Mouse (Mus musculus): Measurements from ENCODE around the gene Cdiptos. TPM values are rescaled to one million over a fixed set of nuclear protein-coding genes. Genes with fewer than 3 reads are reported as not detected.

Gene Cdiptos
- polyA plus RNA-seq, 1 experiment from 2014 or later: 2.8 TPM

DNA sequence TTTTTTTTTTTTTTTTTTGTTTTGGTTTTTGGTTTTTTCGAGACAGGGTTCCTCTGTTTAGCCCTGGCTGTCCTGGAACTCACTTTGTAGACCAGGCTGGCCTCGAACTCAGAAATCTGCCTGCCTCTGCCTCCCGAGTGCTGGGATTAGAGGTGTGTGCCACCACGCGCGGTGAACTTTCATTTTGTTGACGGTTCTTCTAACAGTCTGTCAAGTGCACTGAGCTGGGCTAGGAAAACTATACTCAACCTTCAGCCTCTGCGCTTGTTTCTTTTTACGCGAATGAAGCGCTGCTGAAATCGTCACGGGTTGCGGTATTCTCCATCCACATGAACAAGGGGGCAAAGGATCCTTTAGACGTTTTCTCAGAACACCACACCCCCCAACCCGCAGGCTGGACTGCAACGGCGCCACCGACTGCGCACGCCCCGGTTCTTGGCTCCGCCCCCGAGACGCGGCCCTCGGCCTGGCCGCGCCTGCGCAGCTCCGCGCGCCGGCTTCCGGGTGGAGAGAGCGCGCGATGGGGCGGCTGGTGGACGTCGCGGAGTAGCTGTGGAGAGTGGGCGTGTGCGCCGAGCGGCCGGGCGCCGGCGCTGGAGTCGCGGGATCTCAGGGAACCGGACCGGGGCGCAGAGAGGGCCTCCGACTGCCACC is 47.4 kb downstream of the Cdiptos start, which contains the start of gene Kctd13:
Gene Kctd13 (plus strand): TSS at position 496 of the 654 bp plus-strand sequence.
- Histone ChIP-seq H3K9ac (ENCODE audit: low read depth, low read length) (peak within 1 kb of the TSS; percentile 83), H3K4me3 (replicated peaks; ENCODE audit: low read depth, low read length) (peak within 1 kb of the TSS; percentile 75), H3K9me3 (replicated peaks; ENCODE audit: low read length) (no peaks in the 10 kb centered on the region), H3K36me3 (ENCODE audit: insufficient read depth, low read length) (peaks cover 4% of the 10 kb centered on the region; the same call in 1 of the 2 replicates), H3K27me3 (ENCODE audit: insufficient read depth, low read length) (no peaks in the 10 kb centered on the region), H3K4me1 (replicated peaks; ENCODE audit: insufficient read depth, low read length) (peaks cover 5% of the 10 kb centered on the region), H3K4me2 (ENCODE audit: low read length) (peak within 1 kb of the TSS; percentile 94), H3K27ac (peak within 1 kb of the TSS; percentile 58; the same call in 1 of the 2 replicates)
- no peak for TF ChIP-seq CTCF (IDR thresholded peaks at IDR 0.05; ENCODE audit: low read depth)
- WGBS: 2% methylated on average over 56 of the region's 56 CpGs
- peak; percentile 95 for DNase-seq (ENCODE audit: low spot score)
- peak; percentile 92 for ATAC-seq (replicated peaks; ENCODE audit: low FRiP score, low read depth)

DNA sequence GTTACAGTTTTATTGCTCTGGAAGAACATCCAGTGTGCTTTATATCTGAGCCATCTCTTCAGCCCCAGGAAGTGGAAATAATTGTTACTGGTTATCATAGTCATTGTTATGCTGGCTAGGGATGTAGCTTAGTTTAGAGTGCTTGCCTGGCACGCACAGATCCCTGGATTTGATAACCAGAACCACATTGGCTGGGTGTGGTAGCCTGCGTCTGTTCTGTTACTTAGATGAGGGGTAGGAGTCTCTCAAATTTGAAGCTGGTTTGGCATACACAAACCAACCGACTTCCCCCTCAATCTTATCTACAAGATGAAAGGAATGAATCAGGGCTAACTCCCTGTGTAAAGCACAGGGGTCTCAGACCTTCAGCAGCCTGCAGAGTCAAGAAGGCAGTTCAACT is 49.6 kb downstream of the Cdiptos start:
- peaks cover 11% of the 10 kb centered on the region for H3K4me1 ChIP-seq (replicated peaks; ENCODE audit: insufficient read depth, low read length)
- no peaks in the 10 kb centered on the region for H3K27me3 ChIP-seq (ENCODE audit: insufficient read depth, low read length)
- WGBS: 28% methylated on average over 3 of the region's 3 CpGs
- no peak for TF ChIP-seq CTCF (IDR thresholded peaks at IDR 0.05; ENCODE audit: low read depth)
- H3K36me3 ChIP-seq (ENCODE audit: insufficient read depth, low read length): no peaks in the 10 kb centered on the region
- no peaks in the 10 kb centered on the region for H3K9me3 ChIP-seq (replicated peaks; ENCODE audit: low read length)
- no peak overlapping the region for H3K4me2 ChIP-seq (ENCODE audit: low read length)
- DNase-seq (ENCODE audit: low spot score): no peak
- peak overlapping the region; percentile 19; the same call in 1 of the 2 replicates for H3K27ac ChIP-seq
- ATAC-seq (replicated peaks; ENCODE audit: low FRiP score, low read depth): no peak
- no peak overlapping the region for H3K9ac ChIP-seq (ENCODE audit: low read depth, low read length)
- H3K4me3 ChIP-seq (replicated peaks; ENCODE audit: low read depth, low read length): no peak overlapping the region

DNA sequence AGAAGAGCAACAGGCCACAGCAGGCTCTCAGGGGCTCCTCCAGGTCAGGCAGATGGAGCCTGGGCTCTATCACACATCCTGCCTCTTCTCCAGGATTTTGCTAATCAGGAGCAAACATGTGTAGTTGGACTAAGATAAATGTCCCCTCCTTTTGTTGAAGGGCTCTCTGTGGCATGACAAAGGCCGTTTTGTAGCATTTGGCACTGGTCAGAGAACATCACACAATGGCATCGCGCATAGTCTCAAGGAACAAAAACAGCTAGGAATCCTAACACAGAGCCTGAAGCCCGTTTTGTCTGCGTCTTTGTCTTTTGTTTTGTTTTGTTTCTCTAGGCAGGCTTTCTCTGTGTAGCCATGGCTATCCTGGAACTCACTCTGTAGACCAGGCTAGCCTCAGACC is 51.9 kb downstream of the Cdiptos start:
- no peak overlapping the region for H3K9ac ChIP-seq (ENCODE audit: low read depth, low read length)
- no peak for DNase-seq (ENCODE audit: low spot score)
- ATAC-seq (replicated peaks; ENCODE audit: low FRiP score, low read depth): no peak
- no peak overlapping the region for H3K27ac ChIP-seq
- 0 out of 2 replicates have a peak, but pooled peaks cover 6% of the 10 kb centered on the region for H3K4me1 ChIP-seq (replicated peaks; ENCODE audit: insufficient read depth, low read length)
- 75% methylated on average over 5 of the region's 5 CpGs for WGBS
- no peak overlapping the region for H3K4me3 ChIP-seq (replicated peaks; ENCODE audit: low read depth, low read length)
- no peaks in the 10 kb centered on the region for H3K27me3 ChIP-seq (ENCODE audit: insufficient read depth, low read length)
- H3K36me3 ChIP-seq (ENCODE audit: insufficient read depth, low read length): no peaks in the 10 kb centered on the region
- no peaks in the 10 kb centered on the region for H3K9me3 ChIP-seq (replicated peaks; ENCODE audit: low read length)
- H3K4me2 ChIP-seq (ENCODE audit: low read length): no peak overlapping the region
- TF ChIP-seq CTCF (IDR thresholded peaks at IDR 0.05; ENCODE audit: low read depth): no peak

DNA sequence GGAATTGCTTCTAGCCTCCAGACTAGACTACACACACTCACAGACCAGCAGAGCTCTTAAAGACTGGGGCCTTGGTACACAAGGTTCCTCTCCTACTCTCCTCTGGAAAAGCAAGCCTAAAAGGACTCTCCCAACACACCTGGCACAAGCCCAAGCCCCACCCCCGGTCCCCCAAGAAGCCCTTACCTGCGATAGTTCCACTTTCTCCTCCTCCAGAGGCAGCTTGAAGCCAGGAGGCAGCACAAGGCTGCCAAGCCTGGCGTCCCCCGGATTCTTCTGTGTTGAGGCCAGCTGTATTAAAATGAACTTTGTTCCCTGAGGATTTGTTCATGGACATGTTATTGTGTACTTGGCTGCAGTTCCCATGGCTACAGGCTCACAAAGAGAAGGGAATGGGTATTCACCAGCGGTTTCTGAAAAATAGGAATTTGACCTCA is 53.3 kb downstream of the Cdiptos start, which contains the start of gene Tmem219:
Gene Tmem219 (minus strand): TSS at position 294 of the 437 bp plus-strand sequence.
- H3K36me3 ChIP-seq (ENCODE audit: insufficient read depth, low read length): no peaks in the 10 kb centered on the region
- no peaks in the 10 kb centered on the region for H3K27me3 ChIP-seq (ENCODE audit: insufficient read depth, low read length)
- WGBS: 34% methylated on average over 5 of the region's 5 CpGs
- H3K9ac ChIP-seq (ENCODE audit: low read depth, low read length): 0 out of 2 replicates have a peak within 1 kb of the TSS, but pooled peaks have one; percentile 27
- H3K4me3 ChIP-seq (replicated peaks; ENCODE audit: low read depth, low read length): no peak within 1 kb of the TSS
- peak within 1 kb of the TSS; percentile 30; the same call in 1 of the 2 replicates for H3K4me2 ChIP-seq (ENCODE audit: low read length)
- peak within 1 kb of the TSS; percentile 65 for H3K27ac ChIP-seq
- peak; percentile 41 for TF ChIP-seq CTCF (IDR thresholded peaks at IDR 0.05; ENCODE audit: low read depth)
- DNase-seq (ENCODE audit: low spot score) (peak; percentile 88), ATAC-seq (replicated peaks; ENCODE audit: low FRiP score, low read depth) (peak; percentile 89)
- H3K9me3 ChIP-seq (replicated peaks; ENCODE audit: low read length): no peaks in the 10 kb centered on the region
- H3K4me1 ChIP-seq (replicated peaks; ENCODE audit: insufficient read depth, low read length): 0 out of 2 replicates have a peak, but pooled peaks cover 6% of the 10 kb centered on the region

Other genes starting within 250 kb of the Cdiptos start
- gene Mapk3, start 216.5 kb downstream of the Cdiptos start, polyA plus RNA-seq (2015; fragmentation: Nextera tagmentation; extraction: Ambion mirVana): 63.0 and 66.1 TPM in 2 replicates
- gene Gdpd3, start 209.8 kb downstream of the Cdiptos start, polyA plus RNA-seq (2015; fragmentation: Nextera tagmentation; extraction: Ambion mirVana): 3.7 and 6.4 TPM in 2 replicates
- 158 and 188 TPM in 2 replicates for gene Ypel3, start 199.1 kb downstream of the Cdiptos start, polyA plus RNA-seq (2015; fragmentation: Nextera tagmentation; extraction: Ambion mirVana)
- gene Tbx6, start 194.6 kb downstream of the Cdiptos start, polyA plus RNA-seq (2015; fragmentation: Nextera tagmentation; extraction: Ambion mirVana): 0.21 and 0.26 TPM in 2 replicates
- 189 and 192 TPM in 2 replicates for gene Ppp4c, start 183.6 kb downstream of the Cdiptos start, polyA plus RNA-seq (2015; fragmentation: Nextera tagmentation; extraction: Ambion mirVana)
- gene Fam57b, start 178.4 kb downstream of the Cdiptos start, polyA plus RNA-seq (2015; fragmentation: Nextera tagmentation; extraction: Ambion mirVana): 0.11 and 0.14 TPM in 2 replicates
- gene 4930451I11Rik, start 144.5 kb downstream of the Cdiptos start, polyA plus RNA-seq (2015; fragmentation: Nextera tagmentation; extraction: Ambion mirVana): 0.37 TPM in 1 of 2 replicates, not detected in the other
- gene Doc2a, start 128.7 kb downstream of the Cdiptos start, polyA plus RNA-seq (2015; fragmentation: Nextera tagmentation; extraction: Ambion mirVana): 7.6 and 7.7 TPM in 2 replicates
- gene Hirip3, start 114.1 kb downstream of the Cdiptos start, polyA plus RNA-seq (2015; fragmentation: Nextera tagmentation; extraction: Ambion mirVana): 16.3 and 20.5 TPM in 2 replicates
- gene Ino80e, start 113.7 kb downstream of the Cdiptos start, polyA plus RNA-seq (2015; fragmentation: Nextera tagmentation; extraction: Ambion mirVana): 67.1 and 68.7 TPM in 2 replicates
- gene Taok2, start 91.4 kb downstream of the Cdiptos start, polyA plus RNA-seq (2015; fragmentation: Nextera tagmentation; extraction: Ambion mirVana): 26.2 and 30.0 TPM in 2 replicates
- gene Tmem219, start 53.2 kb downstream of the Cdiptos start, polyA plus RNA-seq (2015; fragmentation: Nextera tagmentation; extraction: Ambion mirVana): 48.6 and 51.9 TPM in 2 replicates
- 15.7 and 17.3 TPM in 2 replicates for gene Kctd13, start 47.2 kb downstream of the Cdiptos start, polyA plus RNA-seq (2015; fragmentation: Nextera tagmentation; extraction: Ambion mirVana)
- 0.13 TPM in 1 of 2 replicates, not detected in the other for gene Asphd1, start 26.5 kb downstream of the Cdiptos start, polyA plus RNA-seq (2015; fragmentation: Nextera tagmentation; extraction: Ambion mirVana)
- gene Sez6l2, start 25.5 kb downstream of the Cdiptos start, polyA plus RNA-seq (2015; fragmentation: Nextera tagmentation; extraction: Ambion mirVana): 1.2 and 1.7 TPM in 2 replicates
- gene Cdipt, start 184 bp downstream of the Cdiptos start, polyA plus RNA-seq (2015; fragmentation: Nextera tagmentation; extraction: Ambion mirVana): 118 and 120 TPM in 2 replicates
- gene Mvp, start 38.5 kb upstream of the Cdiptos start, polyA plus RNA-seq (2015; fragmentation: Nextera tagmentation; extraction: Ambion mirVana): 27.5 and 28.9 TPM in 2 replicates
- 0.21 and 0.65 TPM in 2 replicates for gene Pagr1b, start 40.4 kb upstream of the Cdiptos start, polyA plus RNA-seq (2015; fragmentation: Nextera tagmentation; extraction: Ambion mirVana)
- 19.4 and 25.0 TPM in 2 replicates for gene Pagr1a, start 41.3 kb upstream of the Cdiptos start, polyA plus RNA-seq (2015; fragmentation: Nextera tagmentation; extraction: Ambion mirVana)
- gene Gm42742, start 45.0 kb upstream of the Cdiptos start, polyA plus RNA-seq (2015; fragmentation: Nextera tagmentation; extraction: Ambion mirVana): 44.2 and 53.8 TPM in 2 replicates
- gene Prrt2, start 45.1 kb upstream of the Cdiptos start, polyA plus RNA-seq (2015; fragmentation: Nextera tagmentation; extraction: Ambion mirVana): 2.5 and 2.7 TPM in 2 replicates
- gene Maz, start 50.9 kb upstream of the Cdiptos start, polyA plus RNA-seq (2015; fragmentation: Nextera tagmentation; extraction: Ambion mirVana): 50.3 and 58.7 TPM in 2 replicates
- 51.7 and 57.2 TPM in 2 replicates for gene Kif22, start 66.4 kb upstream of the Cdiptos start, polyA plus RNA-seq (2015; fragmentation: Nextera tagmentation; extraction: Ambion mirVana)
- not detected in 2 replicates for gene Zg16, start 111.2 kb upstream of the Cdiptos start, polyA plus RNA-seq (2015; fragmentation: Nextera tagmentation; extraction: Ambion mirVana)
- gene AI467606, start 115.3 kb upstream of the Cdiptos start, polyA plus RNA-seq (2015; fragmentation: Nextera tagmentation; extraction: Ambion mirVana): 4.0 and 4.3 TPM in 2 replicates
- 37.4 and 43.7 TPM in 2 replicates for gene Qprt, start 146.1 kb upstream of the Cdiptos start, polyA plus RNA-seq (2015; fragmentation: Nextera tagmentation; extraction: Ambion mirVana)
- gene Spn, start 161.7 kb upstream of the Cdiptos start, polyA plus RNA-seq (2015; fragmentation: Nextera tagmentation; extraction: Ambion mirVana): 0.28 and 0.33 TPM in 2 replicates
- gene Cd2bp2, start 220.0 kb upstream of the Cdiptos start, polyA plus RNA-seq (2015; fragmentation: Nextera tagmentation; extraction: Ambion mirVana): 42.8 and 47.7 TPM in 2 replicates
- gene Tbc1d10b, start 232.4 kb upstream of the Cdiptos start, polyA plus RNA-seq (2015; fragmentation: Nextera tagmentation; extraction: Ambion mirVana): 14.9 and 16.9 TPM in 2 replicates
- 2.9 and 4.7 TPM in 2 replicates for gene Mylpf, start 232.8 kb upstream of the Cdiptos start, polyA plus RNA-seq (2015; fragmentation: Nextera tagmentation; extraction: Ambion mirVana)

All from kidney, postnatal 0 days (tissue).